Mouse (Mus musculus) neural tube, embryonic 12.5 days (tissue): ENCODE measurements around the gene Olfr12. TPM values are rescaled to one million over a fixed set of nuclear protein-coding genes. Genes with fewer than 3 reads are reported as not detected.

ENCODE experiments used
- ATAC-seq: fragments of 200-750 bp; cut with Nextera tagmentation; 2 replicates; pipeline ENCODE4 v1.8.0; 2017; ENCODE audit warnings: low read depth, mild to moderate bottlenecking, moderate TSS enrichment, moderate library complexity; ENCODE audit not compliant: low FRiP score
- H3K27ac ChIP-seq: fragments of 300-500 bp; sonication (generic); 2 replicates; pipeline ENCODE4 v1.5.1; 2016
- H3K27me3 ChIP-seq: fragments of 300-500 bp; sonication (generic); replicated peaks from 2 replicates; pipeline ENCODE4 v1.6.1; 2016; ENCODE audit warnings: mild to moderate bottlenecking
- H3K36me3 ChIP-seq: fragments of 300-500 bp; sonication (generic); 2 replicates; pipeline ENCODE4 v1.6.1; 2016; ENCODE audit warnings: mild to moderate bottlenecking
- H3K4me1 ChIP-seq: fragments of 300-500 bp; sonication (generic); 2 replicates; pipeline ENCODE4 v1.6.1; 2016
- H3K4me2 ChIP-seq: fragments of 300-500 bp; sonication (generic); replicated peaks from 2 replicates; pipeline ENCODE4 v1.6.1; 2016; ENCODE audit warnings: mild to moderate bottlenecking
- H3K4me3 ChIP-seq: fragments of 300-500 bp; sonication (generic); 2 replicates; pipeline ENCODE4 v1.5.1; 2016
- H3K9ac ChIP-seq: fragments of 300-500 bp; sonication (generic); 2 replicates; pipeline ENCODE4 v1.6.1; 2016; ENCODE audit warnings: mild to moderate bottlenecking
- H3K9me3 ChIP-seq: fragments of 300-500 bp; sonication (generic); 2 replicates; pipeline ENCODE4 v1.6.1; 2016; ENCODE audit warnings: mild to moderate bottlenecking
- WGBS: fragments of 180-500 bp; shearing (Covaris S2); methylation state at CpG from one replicate; pipeline ENCODE4 v1.1.7; 2016; 5-methylcytosine and 5-hydroxymethylcytosine counted together
- polyA plus RNA-seq: library from polyadenylated mRNA; unstranded; fragments of >200 nt; fragmentation: Nextera tagmentation; extraction: Ambion mirVana; gene quantifications from 2 replicates; pipeline ENCODE4 v1.2.1, GENCODE M21; 2016

The Olfr12 gene
- polyA plus RNA-seq, 1 experiment from 2014 or later, result not detected

- Histone ChIP-seq H3K27ac (no peak overlapping the region), H3K9me3 (no peaks in the 10 kb centered on the region), H3K9ac (no peak overlapping the region), H3K27me3 (no peaks in the 10 kb centered on the region), H3K4me1 (peaks cover 7% of the 10 kb centered on the region; the same call in 1 of the 2 replicates), H3K4me3 (no peak overlapping the region), H3K4me2 (no peak overlapping the region), H3K36me3 (no peaks in the 10 kb centered on the region)
- 76% methylated on average over 5 of the region's 5 CpGs for whole genome bisulfite sequencing
- ATAC-seq, result no peak
These were observed 41.8 kb downstream of the Olfr12 start for GRCm38 (mm10) chr1:92659392-92659791.

DNA sequence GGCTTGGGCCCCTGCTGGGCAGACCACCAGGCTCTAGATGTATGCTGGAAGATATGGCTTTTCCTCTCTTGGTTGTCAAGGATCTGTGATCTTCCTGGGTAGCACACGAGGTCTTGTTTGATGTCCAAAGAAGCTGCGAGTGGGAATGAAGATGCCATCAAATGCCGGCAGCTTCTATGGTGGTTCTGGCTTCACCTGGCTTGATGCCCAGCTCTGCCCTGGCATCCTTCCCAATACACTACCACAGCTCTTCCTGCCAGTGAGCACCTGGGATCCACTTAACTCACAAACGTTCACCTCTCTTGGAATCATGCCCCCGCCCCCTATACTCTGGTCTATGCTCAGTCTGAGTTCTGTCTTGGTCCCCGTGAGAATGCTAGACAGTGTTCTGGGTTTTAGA, 49.5 kb downstream of the Olfr12 start:
- H3K27me3 ChIP-seq, result no peaks in the 10 kb centered on the region
- no peak overlapping the region for H3K9ac ChIP-seq
- peaks cover 6% of the 10 kb centered on the region; the same call in 1 of the 2 replicates for H3K9me3 ChIP-seq
- no peak for ATAC-seq
- H3K36me3 ChIP-seq, result no peaks in the 10 kb centered on the region
- no peak overlapping the region for H3K27ac ChIP-seq
- no peak overlapping the region for H3K4me2 ChIP-seq
- WGBS, result 83% methylated on average over 6 of the region's 6 CpGs
- H3K4me1 ChIP-seq, result no peaks in the 10 kb centered on the region
- H3K4me3 ChIP-seq, result no peak overlapping the region

DNA sequence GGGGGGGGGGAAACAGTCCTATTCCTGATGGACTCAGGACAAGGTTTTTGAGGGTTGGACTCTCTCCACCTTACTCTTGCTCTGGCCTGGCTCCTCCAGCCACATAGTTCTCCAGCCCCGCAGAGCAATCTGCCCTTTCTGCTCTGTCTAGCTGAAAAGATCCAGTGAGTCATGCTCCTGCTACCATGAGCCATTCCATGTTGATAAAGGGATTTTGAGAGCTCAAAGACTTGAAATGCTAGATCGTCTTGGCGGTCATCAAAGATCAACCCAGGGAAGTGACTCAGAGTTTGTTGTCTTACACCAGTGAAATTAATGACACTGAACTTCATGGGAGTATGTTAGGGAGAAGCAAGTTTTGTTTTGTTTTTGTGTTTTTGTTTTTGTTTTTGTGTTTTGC, 51.8 kb downstream of the Olfr12 start:
- no peaks in the 10 kb centered on the region for H3K36me3 ChIP-seq
- no peak overlapping the region for H3K4me3 ChIP-seq
- 93% methylated on average over 3 of the region's 3 CpGs for WGBS
- H3K9ac ChIP-seq, result no peak overlapping the region
- no peak overlapping the region for H3K4me2 ChIP-seq
- H3K27me3 ChIP-seq, result no peaks in the 10 kb centered on the region; the same call in 1 of the 2 replicates
- H3K27ac ChIP-seq, result no peak overlapping the region
- H3K4me1 ChIP-seq, result no peaks in the 10 kb centered on the region
- ATAC-seq, result no peak
- H3K9me3 ChIP-seq, result peaks cover 6% of the 10 kb centered on the region; the same call in 1 of the 2 replicates

DNA sequence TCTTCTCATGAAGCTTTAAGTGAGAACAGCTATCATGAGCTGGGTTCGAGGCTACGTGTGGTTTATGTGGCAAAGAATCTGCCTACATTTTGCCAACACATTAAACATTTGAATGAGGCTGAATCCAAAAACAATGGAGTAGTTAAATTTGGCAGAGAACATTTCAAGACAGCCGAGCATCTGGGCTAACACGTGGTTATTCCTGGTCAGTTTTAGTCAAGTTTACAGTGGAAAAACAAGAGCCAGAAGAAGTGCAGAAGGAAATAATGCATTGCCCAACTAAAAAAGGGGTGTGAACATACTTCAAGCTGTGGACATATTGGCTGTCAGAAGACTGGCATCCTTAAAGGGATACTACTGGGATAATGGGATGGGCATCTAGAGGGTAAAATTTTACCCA, 53.7 kb downstream of the Olfr12 start:
- Histone ChIP-seq H3K36me3 (no peaks in the 10 kb centered on the region), H3K4me1 (no peaks in the 10 kb centered on the region), H3K4me3 (no peak overlapping the region), H3K27me3 (peaks cover 7% of the 10 kb centered on the region; the same call in 1 of the 2 replicates), H3K9ac (no peak overlapping the region), H3K9me3 (peaks cover 6% of the 10 kb centered on the region; the same call in 1 of the 2 replicates), H3K4me2 (no peak overlapping the region), H3K27ac (no peak overlapping the region)
- 86% methylated on average over 4 of the region's 4 CpGs for WGBS
- no peak for ATAC-seq

Other genes with a start within 250 kb of the Olfr12 start
- gene Ndufa10, start 143.9 kb upstream of the Olfr12 start, polyA plus RNA-seq, result 251 and 254 TPM in 2 replicates
- gene Olfr1416, start 132.7 kb upstream of the Olfr12 start, polyA plus RNA-seq, result not detected in 2 replicates
- not detected in 2 replicates for gene Olfr1415, start 121.7 kb upstream of the Olfr12 start, polyA plus RNA-seq
- gene Olfr1414, start 99.1 kb upstream of the Olfr12 start, polyA plus RNA-seq, result not detected in 2 replicates
- gene Olfr1413, start 46.5 kb upstream of the Olfr12 start, polyA plus RNA-seq, result not detected in 2 replicates
- not detected in 2 replicates for gene Olfr1412, start 32.0 kb upstream of the Olfr12 start, polyA plus RNA-seq
- not detected in 2 replicates for gene Olfr1411, start 23.4 kb upstream of the Olfr12 start, polyA plus RNA-seq
- gene Olfr1410, start 12.0 kb upstream of the Olfr12 start, polyA plus RNA-seq, result not detected in 2 replicates
- gene Cops9, start 24.2 kb downstream of the Olfr12 start, polyA plus RNA-seq, result 433 and 441 TPM in 2 replicates
- gene Otos, start 31.1 kb downstream of the Olfr12 start, polyA plus RNA-seq, result 0.22 TPM in 1 of 2 replicates, not detected in the other
- 70.0 and 74.9 TPM in 2 replicates for gene Gpc1, start 213.9 kb downstream of the Olfr12 start, polyA plus RNA-seq